Mouse (Mus musculus): ENCODE results near the gene Arl6. TPM values are rescaled to one million over a fixed set of nuclear protein-coding genes. Genes with fewer than 3 reads are reported as not detected.

Arl6 gene
- total and polyA plus RNA-seq, 3 experiments, result 9.5 to 66.3 (median 64.3) TPM

- no peaks in the 10 kb centered on the region for H3K4me1 ChIP-seq (ENCODE audit: insufficient read depth, low read depth, low read length)
- no peak overlapping the region for H3K4me3 ChIP-seq (ENCODE audit: low read depth, low read length)
- TF ChIP-seq GATA2 (IDR thresholded peaks at IDR 0.05; ENCODE audit: borderline replicate concordance, low read depth, low read length) (no peak), CTCF (IDR thresholded peaks at IDR 0.05; ENCODE audit: low read depth, low read length) (no peak), TAL1 (conservative IDR thresholded peaks at IDR 0.05; ENCODE audit: low read depth, low read length) (no peak), POLR2AphosphoS5 (IDR thresholded peaks at IDR 0.05; ENCODE audit: insufficient replicate concordance, low read depth, low read length) (no peak)
- H3K36me3 ChIP-seq (replicated peaks), result no peaks in the 10 kb centered on the region
- DNase-seq (ENCODE audit: low spot score) (no peak), ATAC-seq (ENCODE audit: extremely low read depth, insufficient number of reproducible peaks, low FRiP score, poor library complexity, severe bottlenecking) (no peak)
- no peaks in the 10 kb centered on the region for H3K9me3 ChIP-seq (replicated peaks)
- no peaks in the 10 kb centered on the region for H3K27me3 ChIP-seq (ENCODE audit: insufficient read depth, low read length)
These were observed 72.8 kb downstream of the Arl6 start for GRCm38 (mm10) chr16:59566437-59566836.

DNA sequence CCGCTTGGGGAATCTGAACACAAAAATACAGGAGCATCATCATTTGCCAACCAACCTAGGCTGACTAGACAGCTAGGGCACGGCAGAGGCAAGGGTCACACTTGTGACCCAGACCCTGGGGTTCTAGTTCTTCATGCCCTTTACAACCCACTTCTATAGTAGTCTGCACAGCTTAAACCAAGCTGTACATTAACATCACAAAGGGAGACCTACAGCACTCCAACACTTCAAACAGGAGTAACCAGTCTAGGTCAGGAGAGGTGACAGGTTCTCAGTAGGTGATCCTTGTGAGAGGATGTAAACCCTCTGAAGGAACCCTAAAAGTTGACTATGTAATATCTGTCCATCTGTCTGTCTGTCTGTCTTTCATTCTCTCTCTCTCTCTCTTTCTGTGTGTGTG is 73.6 kb downstream of the Arl6 start:
- Histone ChIP-seq H3K9me3 (replicated peaks) (no peaks in the 10 kb centered on the region), H3K27me3 (ENCODE audit: insufficient read depth, low read length) (no peaks in the 10 kb centered on the region), H3K4me1 (ENCODE audit: insufficient read depth, low read depth, low read length) (no peaks in the 10 kb centered on the region), H3K36me3 (replicated peaks) (no peaks in the 10 kb centered on the region), H3K4me3 (ENCODE audit: low read depth, low read length) (no peak overlapping the region)
- TF ChIP-seq TAL1 (conservative IDR thresholded peaks at IDR 0.05; ENCODE audit: low read depth, low read length), result no peak
- TF ChIP-seq POLR2AphosphoS5 (IDR thresholded peaks at IDR 0.05; ENCODE audit: insufficient replicate concordance, low read depth, low read length), result no peak
- TF ChIP-seq GATA1 (IDR thresholded peaks at IDR 0.05; ENCODE audit: borderline replicate concordance, low read length), result no peak
- TF ChIP-seq GATA2 (IDR thresholded peaks at IDR 0.05; ENCODE audit: borderline replicate concordance, low read depth, low read length), result no peak
- ATAC-seq (ENCODE audit: extremely low read depth, insufficient number of reproducible peaks, low FRiP score, poor library complexity, severe bottlenecking) (no peak), DNase-seq (ENCODE audit: low spot score) (no peak)

GRCm38 (mm10) chr16:59564025-59564424 is 75.2 kb downstream of the Arl6 start:
- Histone ChIP-seq H3K36me3 (replicated peaks) (no peaks in the 10 kb centered on the region), H3K4me3 (ENCODE audit: low read depth, low read length) (no peak overlapping the region), H3K27me3 (ENCODE audit: insufficient read depth, low read length) (peaks cover 3% of the 10 kb centered on the region), H3K9me3 (replicated peaks) (no peaks in the 10 kb centered on the region), H3K4me1 (ENCODE audit: insufficient read depth, low read depth, low read length) (no peaks in the 10 kb centered on the region)
- DNase-seq (ENCODE audit: low spot score) (no peak), ATAC-seq (ENCODE audit: extremely low read depth, insufficient number of reproducible peaks, low FRiP score, poor library complexity, severe bottlenecking) (no peak)
- no peak for TF ChIP-seq TAL1 (conservative IDR thresholded peaks at IDR 0.05; ENCODE audit: low read depth, low read length)
- TF ChIP-seq GATA1 (IDR thresholded peaks at IDR 0.05; ENCODE audit: borderline replicate concordance, low read length), result no peak
- TF ChIP-seq CTCF (IDR thresholded peaks at IDR 0.05; ENCODE audit: low read depth, low read length), result no peak
- TF ChIP-seq POLR2AphosphoS5 (IDR thresholded peaks at IDR 0.05; ENCODE audit: insufficient replicate concordance, low read depth, low read length), result no peak
- TF ChIP-seq GATA2 (IDR thresholded peaks at IDR 0.05; ENCODE audit: borderline replicate concordance, low read depth, low read length), result no peak

Other genes starting within 250 kb of the Arl6 start
- gene Gabrr3, start 232.1 kb downstream of the Arl6 start, total RNA-seq (2014; fragmentation: Nextera tagmentation), result not detected in 2 replicates
- 0.05 and 0.17 TPM in 2 replicates for gene Gabrr3, start 232.1 kb downstream of the Arl6 start, total RNA-seq (2017)
- gene Gabrr3, start 232.1 kb downstream of the Arl6 start, polyA plus RNA-seq (2012), result not detected in 2 replicates
- gene Riox2, start 167.6 kb downstream of the Arl6 start, total RNA-seq (2014; fragmentation: Nextera tagmentation), result 42.9 and 49.4 TPM in 2 replicates
- 48.8 and 55.1 TPM in 2 replicates for gene Riox2, start 167.6 kb downstream of the Arl6 start, total RNA-seq (2017)
- gene Riox2, start 167.6 kb downstream of the Arl6 start, polyA plus RNA-seq (2012), result 6.7 and 8.1 TPM in 2 replicates
- 1.7 and 2.9 TPM in 2 replicates for gene Crybg3, start 38.4 kb downstream of the Arl6 start, total RNA-seq (2014; fragmentation: Nextera tagmentation)
- gene Crybg3, start 38.4 kb downstream of the Arl6 start, total RNA-seq (2017), result 1.4 and 1.7 TPM in 2 replicates
- 0.06 and 0.10 TPM in 2 replicates for gene Crybg3, start 38.4 kb downstream of the Arl6 start, polyA plus RNA-seq (2012)

All from G1E (cell line).